Mouse (Mus musculus) limb, embryonic 10.5 days (tissue): ENCODE results near the gene Smok2b. TPM values are rescaled to one million over a fixed set of nuclear protein-coding genes. Genes with fewer than 3 reads are reported as not detected.

Experiments used
- polyA plus RNA-seq: library from polyadenylated mRNA; unstranded; fragments of >200 nt; fragmentation: Nextera tagmentation; extraction: Ambion mirVana; gene quantifications from 2 replicates; pipeline ENCODE4 v1.2.1, GENCODE M21; 2016

The Smok2b gene
- polyA plus RNA-seq, 1 experiment from 2014 or later, result not detected

Other genes starting within 250 kb of the Smok2b start
- 123 and 140 TPM in 2 replicates for gene Wtap, start 236.1 kb upstream of the Smok2b start, polyA plus RNA-seq
- 94.4 and 105 TPM in 2 replicates for gene Sod2, start 223.4 kb upstream of the Smok2b start, polyA plus RNA-seq
- gene Gpr31b, start 178.0 kb upstream of the Smok2b start, polyA plus RNA-seq, result not detected in 2 replicates
- not detected in 2 replicates for gene Tcp10b, start 169.2 kb upstream of the Smok2b start, polyA plus RNA-seq
- not detected in 2 replicates for gene Unc93a, start 98.4 kb upstream of the Smok2b start, polyA plus RNA-seq
- not detected in 2 replicates for gene Smok2a, start 9.1 kb upstream of the Smok2b start, polyA plus RNA-seq
- not detected in 2 replicates for gene Tcp10c, start 124.3 kb downstream of the Smok2b start, polyA plus RNA-seq